Mouse (Mus musculus) adrenal gland, adult (tissue): Measurements from ENCODE around the gene Ddx23.
A peak's percentile ranks its signal among the peaks of the same experiment; 100 is the strongest.

ENCODE experiments used
- DNase-seq, 2 experiments: peaks; one replicate each; pipeline ENCODE4 v3.0.0; 2022 to 2023; ENCODE audit warnings: low spot score in 1 of 2; ENCODE audit not compliant: inconsistent age in 2 of 2

Gene Ddx23

GRCm38 (mm10) chr15:98633822-98634470 lies 28.7 kb downstream of the Ddx23 start:
- DNase-seq = no peak

- DNase-seq = no peak
Measured at GRCm38 (mm10) chr15:98632921-98633320, 29.8 kb downstream of the Ddx23 start.

- peak; percentile 71 to 88 for DNase-seq
Measured at GRCm38 (mm10) chr15:98632107-98632744, 30.5 kb downstream of the Ddx23 start.

- peak; percentile 59 to 81 for DNase-seq
Measured at GRCm38 (mm10) chr15:98631493-98631892, 31.2 kb downstream of the Ddx23 start.

GRCm38 (mm10) chr15:98630540-98630939 lies 32.2 kb downstream of the Ddx23 start, which contains the start of gene Cacnb3:
Gene Cacnb3 (plus strand): TSS chr15:98630840.
- no peak for DNase-seq

- no peak for DNase-seq
Measured at GRCm38 (mm10) chr15:98629464-98629863, 33.2 kb downstream of the Ddx23 start.

GRCm38 (mm10) chr15:98628589-98629254 lies 34.0 kb downstream of the Ddx23 start:
- DNase-seq = peak in 1 of 2 experiments; percentile 24

GRCm38 (mm10) chr15:98626487-98627212 lies 36.0 kb downstream of the Ddx23 start:
- DNase-seq = no peak

- DNase-seq = no peak
Measured at GRCm38 (mm10) chr15:98626078-98626477, 36.6 kb downstream of the Ddx23 start.

GRCm38 (mm10) chr15:98623361-98623821 lies 39.3 kb downstream of the Ddx23 start:
- no peak for DNase-seq

- no peak for DNase-seq
Measured at GRCm38 (mm10) chr15:98622721-98623120, 40.0 kb downstream of the Ddx23 start.

GRCm38 (mm10) chr15:98622199-98622598 lies 40.5 kb downstream of the Ddx23 start:
- no peak for DNase-seq

GRCm38 (mm10) chr15:98617176-98617537 lies 45.5 kb downstream of the Ddx23 start:
- DNase-seq = peak; percentile 72 to 94

- DNase-seq = peak in 1 of 2 experiments; percentile 53
Measured at GRCm38 (mm10) chr15:98616362-98617175, 46.1 kb downstream of the Ddx23 start.

- no peak for DNase-seq
Measured at GRCm38 (mm10) chr15:98615751-98616150, 46.9 kb downstream of the Ddx23 start.

- DNase-seq = no peak
Measured at GRCm38 (mm10) chr15:98614971-98615370, 47.7 kb downstream of the Ddx23 start.

GRCm38 (mm10) chr15:98614551-98614950 lies 48.1 kb downstream of the Ddx23 start:
- peak; percentile 29 to 58 for DNase-seq

- no peak for DNase-seq
Measured at GRCm38 (mm10) chr15:98612229-98612628, 50.5 kb downstream of the Ddx23 start.

- DNase-seq = no peak
Measured at GRCm38 (mm10) chr15:98610131-98610633, 52.5 kb downstream of the Ddx23 start.
